Mouse (Mus musculus): ENCODE measurements around the gene Trp53i13.

The Trp53i13 gene

DNA sequence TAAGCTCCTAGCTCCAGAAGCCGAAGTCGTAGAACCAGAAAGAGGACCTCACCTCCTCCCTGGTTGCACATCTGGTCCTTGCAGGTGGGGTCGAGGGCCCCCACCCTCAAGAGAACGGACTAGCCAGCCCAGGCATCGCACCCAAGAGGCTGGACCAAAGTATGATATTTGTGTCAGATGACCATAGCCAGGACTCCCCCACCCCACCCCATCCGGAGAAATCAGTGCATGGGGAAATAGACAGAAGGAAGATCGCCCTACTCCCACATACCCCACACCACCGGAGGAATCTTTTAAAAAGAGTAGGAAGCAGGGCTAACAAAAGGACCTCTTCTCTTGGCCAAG, 52.7 kb downstream of the Trp53i13 start:
- no peak for DNase-seq (ENCODE audit: low spot score in 2 of 2)

DNA sequence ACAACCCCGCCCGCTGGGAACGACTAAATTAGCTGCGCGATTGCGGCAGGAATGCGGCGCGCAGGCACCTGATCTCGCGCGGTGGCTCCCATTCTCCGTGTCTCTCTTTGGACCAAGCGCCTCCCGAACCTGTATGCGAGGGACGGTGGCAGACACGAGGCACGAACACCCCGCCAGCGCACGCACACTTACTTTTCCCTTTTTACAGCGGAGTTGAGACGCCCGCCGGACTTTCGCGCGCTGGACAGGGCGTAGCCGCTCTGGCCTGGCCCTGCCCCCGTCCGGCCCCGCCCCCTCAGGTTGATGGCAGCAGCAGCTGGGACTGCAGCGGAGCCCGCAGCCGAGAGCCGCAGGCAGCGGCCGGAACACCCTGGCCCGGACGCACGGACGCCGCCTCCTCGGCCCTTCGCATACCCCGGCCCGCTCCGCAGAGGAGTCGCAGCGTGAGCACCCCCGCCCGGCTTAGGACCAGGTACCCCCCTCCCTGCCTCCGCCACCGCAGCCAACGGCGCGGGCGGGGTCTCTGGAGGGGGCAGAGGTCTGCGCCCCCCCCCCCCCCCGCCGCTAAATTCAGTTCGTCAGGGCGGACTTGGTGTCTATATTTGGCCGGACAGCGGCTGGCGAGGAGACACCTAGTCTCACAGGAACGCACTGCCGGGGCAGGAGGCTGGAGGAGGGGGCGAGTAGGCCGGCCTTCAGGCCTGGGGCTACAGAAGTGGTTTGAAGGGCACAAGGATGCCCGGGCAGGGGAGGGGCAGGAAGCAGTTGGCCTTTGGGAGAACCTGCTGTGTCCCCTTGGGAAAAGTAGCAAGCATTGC, 53.3 kb downstream of the Trp53i13 start, which contains the start of gene Coro6:
Gene Coro6, plus strand, starts transcription at position 129 of the 818 bp plus-strand sequence.
- DNase-seq (ENCODE audit: low spot score in 2 of 2) = peak; percentile 61 to 76

GRCm38 (mm10) chr11:77461856-77462255, 53.9 kb downstream of the Trp53i13 start:
- no peak for DNase-seq (ENCODE audit: low spot score in 2 of 2)

All from urinary bladder, postnatal 4 days (tissue).